Mouse (Mus musculus): ENCODE results near the gene Olfr948. TPM values are rescaled to one million over a fixed set of nuclear protein-coding genes. Genes with fewer than 3 reads are reported as not detected.

Gene Olfr948
- not detected in 2 replicates for polyA plus RNA-seq (2012; rRNA removed)

DNA sequence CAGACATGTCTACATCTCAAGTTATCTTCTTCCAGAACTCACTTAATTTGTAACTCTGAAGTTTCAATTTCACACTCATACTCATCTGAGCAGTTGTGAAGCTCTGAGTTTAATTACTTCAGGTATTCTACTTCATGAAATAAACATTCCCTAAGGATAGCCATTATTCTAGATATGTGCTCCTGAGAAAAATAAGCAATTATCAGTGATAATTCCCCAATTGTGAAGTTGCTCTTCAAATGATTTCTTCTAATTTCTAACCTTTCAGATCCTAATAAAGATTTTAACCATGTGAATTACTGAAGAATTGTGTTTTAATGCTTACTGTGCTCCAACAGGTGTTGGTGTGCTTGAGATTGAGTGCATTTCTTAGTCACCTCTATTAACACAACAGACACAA, at the start of gene Olfr948:
TSS of gene Olfr948 (minus strand) at position 101 of the 400 bp plus-strand sequence.

DNA sequence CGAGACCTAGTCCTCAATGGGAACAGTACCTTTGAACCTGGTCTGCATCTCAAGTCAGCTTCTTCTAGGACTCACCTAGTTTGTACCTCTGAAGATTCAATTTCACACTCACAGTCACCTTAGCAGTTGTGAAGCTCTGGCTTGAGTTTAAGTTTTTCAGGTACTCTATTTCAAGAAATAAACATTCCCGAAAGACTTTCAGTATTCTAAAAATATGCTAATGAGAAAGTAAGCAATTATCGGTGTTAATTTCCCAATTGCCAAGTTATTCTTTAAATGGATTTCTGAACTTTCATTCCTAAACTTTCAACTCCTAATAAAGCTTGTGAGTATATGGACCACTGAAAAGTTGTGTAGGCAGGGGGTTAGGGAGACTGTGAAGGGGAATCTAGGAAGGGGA, 49.1 kb downstream of the Olfr948 start, which contains the start of gene Olfr945:
TSS of gene Olfr945 (minus strand) at position 101 of the 400 bp plus-strand sequence.

Other genes starting within 250 kb of the Olfr948 start
- not detected in 2 replicates for gene Olfr938, start 247.2 kb downstream of the Olfr948 start, polyA plus RNA-seq (2012; rRNA removed)
- gene Olfr27, start 197.9 kb downstream of the Olfr948 start, polyA plus RNA-seq (2012; rRNA removed): not detected in 2 replicates
- not detected in 2 replicates for gene Olfr943, start 159.7 kb downstream of the Olfr948 start, polyA plus RNA-seq (2012; rRNA removed)
- gene Olfr944, start 124.1 kb downstream of the Olfr948 start, polyA plus RNA-seq (2012; rRNA removed): not detected in 2 replicates
- gene Olfr1537, start 76.1 kb downstream of the Olfr948 start, polyA plus RNA-seq (2012; rRNA removed): not detected in 2 replicates
- not detected in 2 replicates for gene Olfr945, start 49.2 kb downstream of the Olfr948 start, polyA plus RNA-seq (2012; rRNA removed)
- not detected in 2 replicates for gene Olfr951, start 61.4 kb upstream of the Olfr948 start, polyA plus RNA-seq (2012; rRNA removed)
- not detected in 2 replicates for gene Olfr952, start 101.1 kb upstream of the Olfr948 start, polyA plus RNA-seq (2012; rRNA removed)
- gene Olfr954, start 130.7 kb upstream of the Olfr948 start, polyA plus RNA-seq (2012; rRNA removed): not detected in 2 replicates
- gene Olfr955, start 145.9 kb upstream of the Olfr948 start, polyA plus RNA-seq (2012; rRNA removed): not detected in 2 replicates
- gene Olfr44, start 167.9 kb upstream of the Olfr948 start, polyA plus RNA-seq (2012; rRNA removed): not detected in 2 replicates
- not detected in 2 replicates for gene Olfr957, start 189.8 kb upstream of the Olfr948 start, polyA plus RNA-seq (2012; rRNA removed)
- not detected in 2 replicates for gene Olfr958, start 228.0 kb upstream of the Olfr948 start, polyA plus RNA-seq (2012; rRNA removed)
- gene Olfr959, start 249.5 kb upstream of the Olfr948 start, polyA plus RNA-seq (2012; rRNA removed): not detected in 2 replicates

All from liver, embryonic 18 days (tissue).